9 mouse cellular contexts compared by ENCODE assay signal in genomic region chr17:46844811-46845210, GRCm38 (mm10). TPM values are rescaled to one million over a fixed set of nuclear protein-coding genes. Genes with fewer than 3 reads are reported as not detected.
DNase-seq lines count a peak whose midpoint lies in the region; TF ChIP-seq lines count a peak whose summit lies in the region.
"Had no signal": no experiment of that assay in that cellular context is flagged by ENCODE, and none has a peak within 500 bp of the region (broad histone marks: within the 10 kb centered on the region; RNA-seq: fewer than 3 reads in every experiment).

No protein-coding gene starts in this region.

- TF ChIP-seq POLR2A in brain, embryonic 14.5 days (IDR thresholded peaks at IDR 0.05; ENCODE audit: borderline replicate concordance, extremely low read depth, insufficient read depth, insufficient read length, poor library complexity, severe bottlenecking): no peak

- intact Hi-C loops in left cerebral cortex, postnatal 4 days (cut with DNase I): no loop called here

- no peak for TF ChIP-seq CTCF in brain, embryonic 14.5 days (IDR thresholded peaks at IDR 0.05; ENCODE audit: borderline replicate concordance, extremely low read depth, insufficient read depth, insufficient read length)

- DNase-seq in left cerebral cortex, postnatal 4 days: peak; percentile 27
- no peak for DNase-seq in left cerebral cortex, adult 18-20 months (ENCODE audit: low spot score in 2 of 2)
- peak; percentile 63 for DNase-seq in MN1 (ENCODE audit: low spot score)
- DNase-seq in brain, embryonic 14.5 days (ENCODE audit: low read depth): peak; percentile 23
- peak; percentile 79 to 80 for DNase-seq in cerebellum, postnatal 14 days
- DNase-seq in testis, postnatal 10 days (ENCODE audit: low spot score): no peak
- DNase-seq in right cerebral cortex, postnatal 25 days: no peak
- DNase-seq: heart, adult 18-20 months; thymus, postnatal 14 days had no signal

RNA-seq across cellular contexts. Expression of gene Bicral, which starts 13.5 kb away (rescaled TPM):
- total RNA-seq in left cerebral cortex, postnatal 4 days (2021): 10 to 100 TPM; 42.2 to 45.3 TPM
- total RNA-seq in left cerebral cortex, adult 18-20 months (2021): 10 to 100 TPM; 53.2 to 58.9 TPM
- 13.5 and 24.9 TPM in 2 replicates for polyA plus RNA-seq in brain, embryonic 14.5 days (2012; rRNA removed)

RNA-seq across cellular contexts. Expression of gene Tbcc, which starts 45.7 kb away (rescaled TPM):
- total RNA-seq in left cerebral cortex, postnatal 4 days (2021): 10 to 100 TPM; 23.4 to 28.5 TPM
- 10 to 100 TPM; 33.5 to 33.8 TPM for total RNA-seq in left cerebral cortex, adult 18-20 months (2021)
- polyA plus RNA-seq in brain, embryonic 14.5 days (2012; rRNA removed): 33.7 and 40.8 TPM in 2 replicates

Comparison
In these comparisons a context has a peak if more than half of its experiments do, and no peak if none do; other contexts are left out.
1. DNase-seq: peak in left cerebral cortex, postnatal 4 days (single experiment), MN1 (single experiment), brain, embryonic 14.5 days (single experiment) and cerebellum, postnatal 14 days (2 of 2); none in left cerebral cortex, adult 18-20 months (0 of 2), testis, postnatal 10 days (single experiment) and right cerebral cortex, postnatal 25 days (single experiment).